Mouse (Mus musculus): ENCODE data around the gene Kctd8. TPM values are rescaled to one million over a fixed set of nuclear protein-coding genes. Genes with fewer than 3 reads are reported as not detected.

Kctd8 gene
- total RNA-seq, 1 experiment = 0.62 TPM

- in situ Hi-C loops (cut with MboI; ENCODE audit: low sequenced_read_pairs in 2 of 2, unreplicated experiment in 2 of 2) = no loop called here
- Histone ChIP-seq H3K36me3 (ENCODE audit: control insufficient read depth, insufficient read depth, low read length, poor library complexity, severe bottlenecking) (no peaks in the 10 kb centered on the region), H3K27ac (ENCODE audit: insufficient read depth, low read depth, low read length, poor library complexity, severe bottlenecking) (no peak overlapping the region), H3K9me3 (ENCODE audit: control insufficient read depth, insufficient read depth, low read depth, low read length) (no peaks in the 10 kb centered on the region), H3K9ac (ENCODE audit: insufficient read depth, low read depth, low read length, poor library complexity, severe bottlenecking) (no peak overlapping the region), H3K4me1 (ENCODE audit: control insufficient read depth in 2 of 2, insufficient read depth in 2 of 2, low read length in 2 of 2, poor library complexity in 1 of 2) (no peaks in the 10 kb centered on the region), H3K4me3 (ENCODE audit: insufficient read depth in 1 of 2, low read depth in 1 of 2, low read length in 2 of 2, poor library complexity in 1 of 2, severe bottlenecking in 1 of 2) (no peak overlapping the region)
- TF ChIP-seq CHD2 (IDR thresholded peaks at IDR 0.05; ENCODE audit: low read depth, low read length) (no peak), MAFK (IDR thresholded peaks at IDR 0.05; ENCODE audit: insufficient read depth, low read depth, low read length) (no peak), ZC3H11A (IDR thresholded peaks at IDR 0.05; ENCODE audit: borderline replicate concordance, low read depth, low read length) (no peak), HCFC1 (IDR thresholded peaks at IDR 0.05; ENCODE audit: borderline replicate concordance, insufficient read depth, low read length) (no peak), ZNF384 (IDR thresholded peaks at IDR 0.05; ENCODE audit: low read depth, low read length) (no peak)
- DNase-seq (ENCODE audit: low read depth, low spot score) = no peak
Observed at GRCm38 (mm10) chr5:69145827-69146226, 195.7 kb downstream of the Kctd8 start.

GRCm38 (mm10) chr5:69141082-69141481, 200.4 kb downstream of the Kctd8 start:
- H3K9me3 ChIP-seq (ENCODE audit: control insufficient read depth, insufficient read depth, low read depth, low read length) = no peaks in the 10 kb centered on the region
- H3K36me3 ChIP-seq (ENCODE audit: control insufficient read depth, insufficient read depth, low read length, poor library complexity, severe bottlenecking) = no peaks in the 10 kb centered on the region
- in situ Hi-C loops (cut with MboI; ENCODE audit: low sequenced_read_pairs in 2 of 2, unreplicated experiment in 2 of 2) = no loop called here
- H3K4me3 ChIP-seq (ENCODE audit: insufficient read depth in 1 of 2, low read depth in 1 of 2, low read length in 2 of 2, poor library complexity in 1 of 2, severe bottlenecking in 1 of 2) = no peak overlapping the region
- DNase-seq (ENCODE audit: low read depth, low spot score) = no peak
- no peak for TF ChIP-seq MAFK (IDR thresholded peaks at IDR 0.05; ENCODE audit: insufficient read depth, low read depth, low read length)
- H3K9ac ChIP-seq (ENCODE audit: insufficient read depth, low read depth, low read length, poor library complexity, severe bottlenecking) = no peak overlapping the region
- no peak overlapping the region for H3K27ac ChIP-seq (ENCODE audit: insufficient read depth, low read depth, low read length, poor library complexity, severe bottlenecking)
- no peaks in the 10 kb centered on the region for H3K4me1 ChIP-seq (ENCODE audit: control insufficient read depth in 2 of 2, insufficient read depth in 2 of 2, low read length in 2 of 2, poor library complexity in 1 of 2)

- H3K27ac ChIP-seq (ENCODE audit: insufficient read depth, low read depth, low read length, poor library complexity, severe bottlenecking) = no peak overlapping the region
- H3K9me3 ChIP-seq (ENCODE audit: control insufficient read depth, insufficient read depth, low read depth, low read length) = no peaks in the 10 kb centered on the region
- no peaks in the 10 kb centered on the region for H3K36me3 ChIP-seq (ENCODE audit: control insufficient read depth, insufficient read depth, low read length, poor library complexity, severe bottlenecking)
- TF ChIP-seq ZC3H11A (IDR thresholded peaks at IDR 0.05; ENCODE audit: borderline replicate concordance, low read depth, low read length) (no peak), CHD2 (IDR thresholded peaks at IDR 0.05; ENCODE audit: low read depth, low read length) (no peak), ZNF384 (IDR thresholded peaks at IDR 0.05; ENCODE audit: low read depth, low read length) (no peak), HCFC1 (IDR thresholded peaks at IDR 0.05; ENCODE audit: borderline replicate concordance, insufficient read depth, low read length) (no peak), MAFK (IDR thresholded peaks at IDR 0.05; ENCODE audit: insufficient read depth, low read depth, low read length) (no peak)
- no peaks in the 10 kb centered on the region for H3K4me1 ChIP-seq (ENCODE audit: control insufficient read depth in 2 of 2, insufficient read depth in 2 of 2, low read length in 2 of 2, poor library complexity in 1 of 2)
- H3K9ac ChIP-seq (ENCODE audit: insufficient read depth, low read depth, low read length, poor library complexity, severe bottlenecking) = no peak overlapping the region
- no peak overlapping the region for H3K4me3 ChIP-seq (ENCODE audit: insufficient read depth in 1 of 2, low read depth in 1 of 2, low read length in 2 of 2, poor library complexity in 1 of 2, severe bottlenecking in 1 of 2)
- in situ Hi-C loops (cut with MboI; ENCODE audit: low sequenced_read_pairs in 2 of 2, unreplicated experiment in 2 of 2) = no loop called here
- DNase-seq (ENCODE audit: low read depth, low spot score) = no peak
Observed at GRCm38 (mm10) chr5:69108718-69109117, 232.8 kb downstream of the Kctd8 start.

- DNase-seq (ENCODE audit: low read depth, low spot score) = no peak
- Histone ChIP-seq H3K36me3 (ENCODE audit: control insufficient read depth, insufficient read depth, low read length, poor library complexity, severe bottlenecking) (no peaks in the 10 kb centered on the region), H3K4me1 (ENCODE audit: control insufficient read depth in 2 of 2, insufficient read depth in 2 of 2, low read length in 2 of 2, poor library complexity in 1 of 2) (no peaks in the 10 kb centered on the region), H3K4me3 (ENCODE audit: insufficient read depth in 1 of 2, low read depth in 1 of 2, low read length in 2 of 2, poor library complexity in 1 of 2, severe bottlenecking in 1 of 2) (no peak overlapping the region), H3K27ac (ENCODE audit: insufficient read depth, low read depth, low read length, poor library complexity, severe bottlenecking) (no peak overlapping the region), H3K9me3 (ENCODE audit: control insufficient read depth, insufficient read depth, low read depth, low read length) (no peaks in the 10 kb centered on the region), H3K9ac (ENCODE audit: insufficient read depth, low read depth, low read length, poor library complexity, severe bottlenecking) (no peak overlapping the region)
- TF ChIP-seq ZNF384 (IDR thresholded peaks at IDR 0.05; ENCODE audit: low read depth, low read length) (no peak), MAFK (IDR thresholded peaks at IDR 0.05; ENCODE audit: insufficient read depth, low read depth, low read length) (no peak), ZC3H11A (IDR thresholded peaks at IDR 0.05; ENCODE audit: borderline replicate concordance, low read depth, low read length) (no peak), CHD2 (IDR thresholded peaks at IDR 0.05; ENCODE audit: low read depth, low read length) (no peak), HCFC1 (IDR thresholded peaks at IDR 0.05; ENCODE audit: borderline replicate concordance, insufficient read depth, low read length) (no peak)
- in situ Hi-C loops (cut with MboI; ENCODE audit: low sequenced_read_pairs in 2 of 2, unreplicated experiment in 2 of 2) = no loop called here
Observed at GRCm38 (mm10) chr5:69088912-69089311, 252.6 kb downstream of the Kctd8 start.

Other genes starting within 250 kb of the Kctd8 start
- gene Yipf7, start 201.0 kb upstream of the Kctd8 start, total RNA-seq (2012; rRNA removed) = 0.40 and 0.58 TPM in 2 replicates
- gene Guf1, start 215.2 kb upstream of the Kctd8 start, total RNA-seq (2012; rRNA removed) = 17.5 and 18.3 TPM in 2 replicates